Mouse (Mus musculus) heart, postnatal 36 days (tissue): ENCODE results near the gene Armc2. TPM values are rescaled to one million over a fixed set of nuclear protein-coding genes. Genes with fewer than 3 reads are reported as not detected.
"Not testable (repeated sequence)": the region's sequence is repeated elsewhere in the genome, so short reads cannot be mapped to it uniquely, and the experiment has no call there.

ENCODE experiments used
- DNase-seq, 2 experiments: peaks; one replicate each; pipeline ENCODE4 v3.0.0; 2021 to 2022
- intact Hi-C: fragments of 180-260 bp; cut with DNase I; formaldehyde crosslinking; loops from one replicate; pipeline ENCODE4 v1.15.1; 2025
- total RNA-seq, 2 experiments: library from RNA; stranded (reverse); gene quantifications; 2 replicates each; pipeline ENCODE4 v1.2.3; 2021

The Armc2 gene
- total RNA-seq, 2 experiments from 2014 or later: 9.9 to 11.8 TPM

- intact Hi-C loops: loop anchor here (1.0 to 10.0 kb wide), 4 partner anchors 50 to 654 kb away; partner anchors contain the start of gene Foxo3
- DNase-seq: peak; percentile 72 to 78
Measured at GRCm38 (mm10) chr10:41980772-41981383, 37.4 kb downstream of the Armc2 start.

GRCm38 (mm10) chr10:41978403-41979234 is 39.6 kb downstream of the Armc2 start:
- no peak for DNase-seq
- intact Hi-C loops: loop anchor here (5.0 kb wide), 1 partner anchor 146 kb away; no protein-coding TSS in a partner anchor

GRCm38 (mm10) chr10:41972676-41973075 is 45.6 kb downstream of the Armc2 start:
- intact Hi-C loops: no loop called here
- no peak for DNase-seq

GRCm38 (mm10) chr10:41967915-41968635 is 50.2 kb downstream of the Armc2 start:
- intact Hi-C loops: no loop called here
- no peak for DNase-seq

GRCm38 (mm10) chr10:41962725-41963124 is 55.5 kb downstream of the Armc2 start:
- no peak for DNase-seq
- intact Hi-C loops: no loop called here

GRCm38 (mm10) chr10:41959808-41960207 is 58.4 kb downstream of the Armc2 start:
- DNase-seq: peak; percentile 21 to 36
- intact Hi-C loops: loop anchor here (2.0 to 10.0 kb wide), 2 partner anchors 129 to 265 kb away; no protein-coding TSS in a partner anchor

- DNase-seq: peak in 1 of 2 experiments; percentile 16
- intact Hi-C loops: loop anchor here (2.0 to 10.0 kb wide), 2 partner anchors 128 to 264 kb away; no protein-coding TSS in a partner anchor
Measured at GRCm38 (mm10) chr10:41958677-41959274, 59.5 kb downstream of the Armc2 start.

GRCm38 (mm10) chr10:41957421-41958225 is 60.6 kb downstream of the Armc2 start:
- DNase-seq: no peak
- intact Hi-C loops: loop anchor here (2.0 to 10.0 kb wide), 2 partner anchors 127 to 263 kb away; no protein-coding TSS in a partner anchor

GRCm38 (mm10) chr10:41953528-41953864 is 64.7 kb downstream of the Armc2 start:
- intact Hi-C loops: loop anchor here (10.0 kb wide), 1 partner anchor 259 kb away; no protein-coding TSS in a partner anchor

GRCm38 (mm10) chr10:41952850-41953527 is 65.3 kb downstream of the Armc2 start:
- no peak for DNase-seq
- intact Hi-C loops: loop anchor here (10.0 kb wide), 1 partner anchor 258 kb away; no protein-coding TSS in a partner anchor

More at GRCm38 (mm10) chr10:41953528-41953864, 64.7 kb downstream of the Armc2 start:
- no peak for DNase-seq

GRCm38 (mm10) chr10:41952354-41952753 is 65.9 kb downstream of the Armc2 start:
- intact Hi-C loops: loop anchor here (10.0 kb wide), 1 partner anchor 258 kb away; no protein-coding TSS in a partner anchor
- not testable (repeated sequence) for DNase-seq

GRCm38 (mm10) chr10:41939090-41939489 is 79.2 kb downstream of the Armc2 start:
- no peak for DNase-seq
- intact Hi-C loops: loop anchor here (5.0 kb wide), 1 partner anchor 93 kb away; no protein-coding TSS in a partner anchor

- DNase-seq: no peak
- intact Hi-C loops: loop anchor here (5.0 kb wide), 1 partner anchor 95 kb away; no protein-coding TSS in a partner anchor
Measured at GRCm38 (mm10) chr10:41937176-41937575, 81.1 kb downstream of the Armc2 start.

- intact Hi-C loops: loop anchor here (5.0 kb wide), 1 partner anchor 96 kb away; no protein-coding TSS in a partner anchor
Measured at GRCm38 (mm10) chr10:41936100-41936499, 82.1 kb downstream of the Armc2 start.

GRCm38 (mm10) chr10:41935476-41935829 is 82.8 kb downstream of the Armc2 start:
- no peak for DNase-seq
- intact Hi-C loops: loop anchor here (2.0 to 5.0 kb wide), 2 partner anchors 97 to 105 kb away; no protein-coding TSS in a partner anchor

More at GRCm38 (mm10) chr10:41936100-41936499, 82.1 kb downstream of the Armc2 start:
- DNase-seq: peak; percentile 58 to 61

GRCm38 (mm10) chr10:41934633-41935475 is 83.4 kb downstream of the Armc2 start:
- intact Hi-C loops: loop anchor here (1.0 to 5.0 kb wide), 3 partner anchors 48 to 104 kb away; no protein-coding TSS in a partner anchor
- DNase-seq: peak; percentile 86 to 91

- intact Hi-C loops: no loop called here
- DNase-seq: peak; percentile 76 to 79
Measured at GRCm38 (mm10) chr10:41933536-41933935, 84.7 kb downstream of the Armc2 start.
